Mouse (Mus musculus): ENCODE measurements around the gene Tut1. TPM values are rescaled to one million over a fixed set of nuclear protein-coding genes. Genes with fewer than 3 reads are reported as not detected.
A peak's percentile ranks its signal among the peaks of the same experiment; 100 is the strongest.

Gene Tut1
- polyA plus RNA-seq, 1 experiment from 2014 or later = 16.3 TPM

DNA sequence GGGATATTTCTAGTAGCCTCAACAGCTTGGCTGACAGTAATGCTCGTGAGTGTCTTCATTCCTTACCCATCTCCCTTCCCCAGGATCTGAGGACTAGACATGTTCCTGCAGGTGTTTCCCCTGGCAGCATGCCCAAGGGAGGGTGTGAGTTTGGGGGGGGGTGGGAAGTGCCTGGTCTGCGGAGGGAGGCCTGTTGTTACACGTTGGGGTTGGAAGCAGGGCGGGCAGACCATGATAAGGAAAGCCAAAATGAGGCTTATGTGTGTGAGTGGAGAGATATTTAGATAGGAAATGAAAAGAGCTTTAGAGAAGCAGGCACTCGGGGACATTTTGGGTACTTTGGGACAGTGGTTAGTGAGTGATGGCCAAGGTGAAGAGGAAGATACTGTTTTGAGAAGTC, 9.6 kb upstream of the Tut1 start:
- peak overlapping the region; percentile 46 for H3K27ac ChIP-seq (replicated peaks)
- peak overlapping the region; percentile 98 for H3K9ac ChIP-seq
- no peaks in the 10 kb centered on the region for H3K27me3 ChIP-seq (replicated peaks)
- WGBS = 36% methylated on average over 5 of the region's 5 CpGs
- ATAC-seq (ENCODE audit: extremely low read depth, insufficient number of reproducible peaks, low FRiP score, low TSS enrichment) = no peak
- H3K4me1 ChIP-seq = peaks cover 39% of the 10 kb centered on the region
- H3K4me2 ChIP-seq = peak overlapping the region; percentile 82
- H3K36me3 ChIP-seq = peaks cover 59% of the 10 kb centered on the region
- peak overlapping the region; percentile 92 for H3K4me3 ChIP-seq
- no peaks in the 10 kb centered on the region for H3K9me3 ChIP-seq

GRCm38 (mm10) chr19:8944750-8945149, 8.9 kb upstream of the Tut1 start:
- Histone ChIP-seq H3K36me3 (peaks cover 59% of the 10 kb centered on the region), H3K4me3 (peak overlapping the region; percentile 92), H3K9me3 (no peaks in the 10 kb centered on the region), H3K27me3 (replicated peaks) (no peaks in the 10 kb centered on the region), H3K27ac (replicated peaks) (peak overlapping the region; percentile 55), H3K9ac (peak overlapping the region; percentile 98), H3K4me2 (peak overlapping the region; percentile 82), H3K4me1 (peaks cover 39% of the 10 kb centered on the region)
- 29% methylated on average over 5 of the region's 5 CpGs for WGBS
- no peak for ATAC-seq (ENCODE audit: extremely low read depth, insufficient number of reproducible peaks, low FRiP score, low TSS enrichment)

DNA sequence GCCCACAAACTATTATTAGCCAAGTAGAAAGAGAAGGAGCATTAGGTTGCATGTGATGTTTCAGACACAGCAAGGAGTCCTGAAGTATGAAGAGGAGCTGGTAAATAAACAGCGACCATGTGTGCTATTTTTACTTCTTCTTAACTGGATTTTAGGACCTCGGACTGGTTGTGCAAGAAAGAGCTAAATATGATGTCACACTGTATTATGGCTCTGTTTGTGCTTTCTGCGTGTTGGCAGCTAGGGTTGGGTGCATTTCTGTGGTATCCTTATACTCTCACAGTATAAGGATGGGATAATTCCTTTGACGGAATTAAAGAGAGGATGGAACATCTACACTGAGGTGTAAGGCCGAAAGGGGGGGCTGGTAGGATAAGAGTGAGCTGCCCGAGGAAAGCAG, 8.4 kb upstream of the Tut1 start:
- WGBS = 72% methylated on average over 6 of the region's 6 CpGs
- Histone ChIP-seq H3K9ac (peak overlapping the region; percentile 98), H3K4me2 (peak overlapping the region; percentile 82), H3K36me3 (peaks cover 64% of the 10 kb centered on the region), H3K9me3 (no peaks in the 10 kb centered on the region), H3K4me1 (peaks cover 39% of the 10 kb centered on the region), H3K27me3 (replicated peaks) (no peaks in the 10 kb centered on the region), H3K27ac (replicated peaks) (peak overlapping the region; percentile 55), H3K4me3 (peak overlapping the region; percentile 92)
- ATAC-seq (ENCODE audit: extremely low read depth, insufficient number of reproducible peaks, low FRiP score, low TSS enrichment) = no peak

DNA sequence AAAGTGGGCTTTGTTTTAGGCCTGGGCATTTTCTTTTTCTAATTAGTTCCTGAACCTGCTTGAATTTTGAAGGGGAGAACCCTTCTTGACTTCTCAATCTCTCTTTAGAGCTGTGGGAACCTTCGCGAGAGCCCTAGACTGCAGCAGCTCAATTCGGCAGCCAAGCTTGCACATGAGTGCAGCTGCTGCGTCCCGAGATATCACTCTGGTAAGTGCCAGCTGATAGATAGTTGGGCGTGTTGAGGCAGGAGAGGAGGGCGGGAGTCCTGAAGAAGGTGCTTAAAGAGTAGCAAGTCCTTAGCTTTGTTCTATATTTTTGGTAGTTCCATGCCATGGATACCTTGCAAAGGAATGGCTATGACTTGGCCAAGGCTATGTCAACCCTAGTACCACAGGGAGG, 6.7 kb upstream of the Tut1 start:
- Histone ChIP-seq H3K27ac (replicated peaks) (no peak overlapping the region), H3K9me3 (no peaks in the 10 kb centered on the region), H3K9ac (no peak overlapping the region), H3K4me3 (no peak overlapping the region), H3K4me2 (no peak overlapping the region), H3K27me3 (replicated peaks) (no peaks in the 10 kb centered on the region), H3K4me1 (peaks cover 30% of the 10 kb centered on the region), H3K36me3 (peaks cover 80% of the 10 kb centered on the region)
- no peak for ATAC-seq (ENCODE audit: extremely low read depth, insufficient number of reproducible peaks, low FRiP score, low TSS enrichment)
- 81% methylated on average over 7 of the region's 7 CpGs for WGBS

DNA sequence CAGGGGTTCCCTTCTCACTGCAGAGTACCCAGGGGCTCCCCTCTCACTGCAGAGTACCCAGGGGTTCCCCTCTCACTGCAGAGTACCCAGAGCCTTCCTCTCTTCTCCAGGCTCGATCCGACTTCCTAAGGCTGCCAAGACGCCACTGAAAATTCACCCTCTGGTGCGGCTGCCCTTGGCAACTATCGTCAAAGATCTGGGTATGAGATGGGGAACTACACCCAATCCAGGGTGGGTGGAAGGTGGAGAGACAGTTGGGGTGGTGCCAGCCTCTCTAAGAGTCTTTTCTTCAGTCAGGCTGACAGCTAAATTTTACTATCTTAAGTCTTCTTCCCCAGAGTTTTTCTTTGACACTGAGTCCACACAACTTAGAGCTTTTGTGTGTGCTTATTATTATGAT, 3.5 kb upstream of the Tut1 start:
- Histone ChIP-seq H3K27me3 (replicated peaks) (no peaks in the 10 kb centered on the region), H3K4me1 (peaks cover 26% of the 10 kb centered on the region), H3K36me3 (peaks cover 77% of the 10 kb centered on the region), H3K9me3 (no peaks in the 10 kb centered on the region), H3K9ac (no peak overlapping the region), H3K27ac (replicated peaks) (no peak overlapping the region), H3K4me3 (no peak overlapping the region), H3K4me2 (no peak overlapping the region)
- ATAC-seq (ENCODE audit: extremely low read depth, insufficient number of reproducible peaks, low FRiP score, low TSS enrichment) = no peak
- 94% methylated on average over 5 of the region's 5 CpGs for WGBS

- no peak overlapping the region for H3K4me2 ChIP-seq
- 83% methylated on average over 9 of the region's 9 CpGs for WGBS
- no peaks in the 10 kb centered on the region for H3K27me3 ChIP-seq (replicated peaks)
Observed at GRCm38 (mm10) chr19:8952241-8952640, 1.4 kb upstream of the Tut1 start.

DNA sequence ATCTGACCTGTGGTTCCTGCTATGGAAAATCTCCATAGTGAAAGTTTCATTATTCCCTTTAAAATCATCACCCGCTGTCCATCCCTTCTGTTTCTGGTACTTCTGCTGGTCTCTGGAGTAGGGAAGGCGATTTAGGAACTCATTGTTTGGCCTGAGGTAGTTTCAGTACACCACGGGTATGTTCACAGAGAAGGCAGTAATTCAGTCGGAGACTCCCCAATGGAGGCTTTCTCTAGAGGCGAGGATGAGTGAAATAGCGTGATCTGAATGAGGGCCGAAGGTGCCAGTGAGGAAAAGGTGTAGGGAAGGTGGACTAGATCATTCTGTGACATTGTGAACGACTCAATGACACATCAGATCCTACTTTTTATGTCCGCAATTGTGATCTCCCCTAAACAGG, 524 bp downstream of the Tut1 start:
- Histone ChIP-seq H3K4me1 (peaks cover 24% of the 10 kb centered on the region), H3K4me2 (peak overlapping the region; percentile 85), H3K27ac (replicated peaks) (peak overlapping the region; percentile 71), H3K36me3 (peaks cover 74% of the 10 kb centered on the region), H3K27me3 (replicated peaks) (no peaks in the 10 kb centered on the region), H3K9me3 (no peaks in the 10 kb centered on the region), H3K9ac (peak overlapping the region; percentile 86), H3K4me3 (peak overlapping the region; percentile 71)
- no peak for ATAC-seq (ENCODE audit: extremely low read depth, insufficient number of reproducible peaks, low FRiP score, low TSS enrichment)
- 8% methylated on average over 9 of the region's 9 CpGs for WGBS

More at GRCm38 (mm10) chr19:8952241-8952640, 1.4 kb upstream of the Tut1 start:
- Histone ChIP-seq H3K4me1 (peaks cover 24% of the 10 kb centered on the region), H3K9me3 (no peaks in the 10 kb centered on the region), H3K27ac (replicated peaks) (peak overlapping the region; percentile 71; the same call in 1 of the 2 replicates), H3K4me3 (no peak overlapping the region), H3K36me3 (peaks cover 76% of the 10 kb centered on the region), H3K9ac (peak overlapping the region; percentile 86; the same call in 1 of the 2 replicates)
- no peak for ATAC-seq (ENCODE audit: extremely low read depth, insufficient number of reproducible peaks, low FRiP score, low TSS enrichment)

DNA sequence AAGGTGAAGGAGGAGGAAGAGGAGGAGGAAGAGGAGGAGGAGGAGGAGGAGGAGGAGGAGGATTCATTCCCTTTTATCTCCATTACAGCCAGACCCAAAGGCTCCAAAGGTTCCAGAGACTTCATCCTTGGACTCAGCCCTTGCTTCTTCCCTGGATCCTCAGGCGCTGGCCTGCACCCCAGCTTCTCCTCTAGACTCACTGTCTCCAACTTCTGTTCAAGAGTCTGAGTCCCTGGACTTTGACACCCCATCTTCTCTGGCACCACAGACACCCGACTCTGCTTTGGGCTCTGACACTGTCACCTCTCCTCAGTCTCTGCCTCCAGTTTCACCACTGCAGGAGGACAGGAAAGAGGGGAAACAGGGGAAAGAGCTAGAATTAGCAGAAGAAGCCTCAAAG, 8.6 kb downstream of the Tut1 start:
- Histone ChIP-seq H3K9me3 (no peaks in the 10 kb centered on the region), H3K27ac (replicated peaks) (no peak overlapping the region), H3K36me3 (peaks cover 84% of the 10 kb centered on the region), H3K9ac (no peak overlapping the region), H3K4me2 (no peak overlapping the region), H3K4me1 (peaks cover 12% of the 10 kb centered on the region), H3K4me3 (no peak overlapping the region), H3K27me3 (replicated peaks) (no peaks in the 10 kb centered on the region)
- WGBS = 83% methylated on average over 2 of the region's 2 CpGs
- ATAC-seq (ENCODE audit: extremely low read depth, insufficient number of reproducible peaks, low FRiP score, low TSS enrichment) = no peak

DNA sequence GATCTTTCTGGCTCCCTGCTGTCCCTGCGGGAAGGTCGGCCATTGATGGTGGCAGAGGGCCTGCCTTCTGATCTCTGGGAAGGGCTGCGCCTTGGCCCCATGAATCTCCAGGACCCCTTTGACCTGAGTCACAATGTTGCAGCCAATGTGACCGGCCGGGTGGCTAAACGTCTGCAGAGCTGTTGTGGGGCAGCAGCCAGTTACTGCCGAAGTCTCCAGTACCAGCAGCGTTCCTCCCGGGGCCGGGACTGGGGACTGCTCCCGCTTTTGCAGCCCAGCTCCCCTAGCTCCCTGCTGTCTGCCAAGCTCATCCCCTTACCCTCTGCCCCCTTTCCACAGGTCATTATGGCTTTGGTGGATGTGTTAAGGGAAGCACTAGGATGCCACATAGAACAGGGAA, 11.4 kb downstream of the Tut1 start:
- H3K27me3 ChIP-seq (replicated peaks) = no peaks in the 10 kb centered on the region
- H3K4me1 ChIP-seq = peaks cover 30% of the 10 kb centered on the region
- ATAC-seq (ENCODE audit: extremely low read depth, insufficient number of reproducible peaks, low FRiP score, low TSS enrichment) = no peak
- peak overlapping the region; percentile 90 for H3K9ac ChIP-seq
- H3K4me3 ChIP-seq = no peak overlapping the region
- no peaks in the 10 kb centered on the region for H3K9me3 ChIP-seq
- 84% methylated on average over 11 of the region's 11 CpGs for WGBS
- H3K27ac ChIP-seq (replicated peaks) = peak overlapping the region; percentile 96; the same call in 1 of the 2 replicates
- peak overlapping the region; percentile 82 for H3K4me2 ChIP-seq
- H3K36me3 ChIP-seq = peaks cover 75% of the 10 kb centered on the region

GRCm38 (mm10) chr19:8965771-8966170, 12.1 kb downstream of the Tut1 start:
- H3K9ac ChIP-seq = peak overlapping the region; percentile 90
- H3K4me3 ChIP-seq = peak overlapping the region; percentile 76
- WGBS = 66% methylated on average over 8 of the region's 8 CpGs
- no peaks in the 10 kb centered on the region for H3K9me3 ChIP-seq
- no peaks in the 10 kb centered on the region for H3K27me3 ChIP-seq (replicated peaks)
- H3K27ac ChIP-seq (replicated peaks) = peak overlapping the region; percentile 96
- H3K4me1 ChIP-seq = peaks cover 30% of the 10 kb centered on the region
- H3K36me3 ChIP-seq = peaks cover 75% of the 10 kb centered on the region
- ATAC-seq (ENCODE audit: extremely low read depth, insufficient number of reproducible peaks, low FRiP score, low TSS enrichment) = no peak
- H3K4me2 ChIP-seq = peak overlapping the region; percentile 82

DNA sequence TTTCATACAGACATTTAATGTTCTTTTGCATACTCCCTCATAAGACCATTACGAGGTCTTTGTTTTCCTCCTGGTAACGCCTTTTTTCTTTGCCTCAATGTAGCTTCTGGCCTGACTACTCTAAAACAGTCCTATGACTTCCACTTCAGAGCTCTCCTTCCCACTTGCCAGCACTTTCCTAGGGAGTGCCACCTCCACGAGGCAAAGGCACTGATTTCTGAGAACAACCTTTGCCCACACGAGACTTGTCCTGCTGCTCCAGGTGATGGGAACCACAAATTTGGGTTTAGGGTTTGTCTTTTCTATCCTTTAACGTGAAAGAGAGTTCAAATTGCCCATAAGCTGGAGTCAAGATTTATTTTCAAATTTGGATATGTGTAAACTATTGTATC, 12.5 kb downstream of the Tut1 start:
- no peak for ATAC-seq (ENCODE audit: extremely low read depth, insufficient number of reproducible peaks, low FRiP score, low TSS enrichment)
- peak overlapping the region; percentile 76 for H3K4me3 ChIP-seq
- H3K9ac ChIP-seq = peak overlapping the region; percentile 90
- no peaks in the 10 kb centered on the region for H3K27me3 ChIP-seq (replicated peaks)
- peak overlapping the region; percentile 96 for H3K27ac ChIP-seq (replicated peaks)
- peaks cover 75% of the 10 kb centered on the region for H3K36me3 ChIP-seq
- peak overlapping the region; percentile 82 for H3K4me2 ChIP-seq
- 34% methylated on average over 5 of the region's 5 CpGs for WGBS
- H3K4me1 ChIP-seq = peaks cover 30% of the 10 kb centered on the region
- no peaks in the 10 kb centered on the region for H3K9me3 ChIP-seq

GRCm38 (mm10) chr19:8966590-8967372, 13.1 kb downstream of the Tut1 start, which contains the start of gene Eef1g:
TSS of gene Eef1g (plus strand) at chr19:8967041.
- Histone ChIP-seq H3K9me3 (no peaks in the 10 kb centered on the region), H3K36me3 (peaks cover 75% of the 10 kb centered on the region), H3K4me3 (peak within 1 kb of the TSS; percentile 76), H3K27ac (replicated peaks) (peak within 1 kb of the TSS; percentile 96), H3K9ac (peak within 1 kb of the TSS; percentile 95), H3K4me1 (peaks cover 30% of the 10 kb centered on the region), H3K27me3 (replicated peaks) (no peaks in the 10 kb centered on the region), H3K4me2 (peak within 1 kb of the TSS; percentile 94)
- under 1% methylated on average over 52 of the region's 52 CpGs for WGBS
- ATAC-seq (ENCODE audit: extremely low read depth, insufficient number of reproducible peaks, low FRiP score, low TSS enrichment) = peak; percentile 100
